Mouse (Mus musculus): ENCODE measurements around the gene Arap2.
"Not testable (repeated sequence)": the region's sequence is repeated elsewhere in the genome, so short reads cannot be mapped to it uniquely, and the experiment has no call there.

The Arap2 gene

DNA sequence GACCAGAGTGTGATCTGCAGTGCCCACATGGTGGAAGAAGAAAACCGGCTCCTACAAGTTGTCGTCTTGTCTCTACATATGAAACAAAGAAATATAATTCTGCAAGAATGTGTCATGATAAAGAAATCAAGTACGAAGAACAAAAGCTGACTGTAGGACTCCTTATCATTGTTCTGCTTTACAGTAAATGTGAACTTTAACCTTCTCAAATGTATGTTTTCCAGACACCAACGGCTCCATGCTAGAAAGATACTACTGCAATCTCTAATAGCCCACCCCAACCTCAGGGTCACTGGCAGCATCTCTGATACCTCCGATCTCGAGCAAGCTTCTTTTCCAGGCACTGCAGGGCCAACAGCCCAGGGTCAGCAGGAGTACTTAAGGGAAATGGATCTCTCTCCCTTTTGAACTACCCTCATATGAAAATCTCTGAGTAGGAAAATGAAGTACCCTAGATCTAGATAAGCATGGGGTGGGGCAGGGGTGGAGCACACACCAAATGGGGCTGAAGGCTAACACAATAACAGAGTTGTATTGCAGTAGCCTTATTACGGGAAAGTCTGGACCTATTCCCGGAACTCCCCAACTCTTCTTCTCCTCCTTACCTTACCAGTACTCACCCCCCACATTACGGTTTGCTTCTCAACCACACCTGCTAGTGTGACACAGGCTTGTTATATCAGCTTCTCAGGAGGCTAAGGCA is 22.6 kb downstream of the Arap2 start:
- in situ Hi-C loops (cut with MboI; ENCODE audit: low sequenced_read_pairs) = no loop called here

DNA sequence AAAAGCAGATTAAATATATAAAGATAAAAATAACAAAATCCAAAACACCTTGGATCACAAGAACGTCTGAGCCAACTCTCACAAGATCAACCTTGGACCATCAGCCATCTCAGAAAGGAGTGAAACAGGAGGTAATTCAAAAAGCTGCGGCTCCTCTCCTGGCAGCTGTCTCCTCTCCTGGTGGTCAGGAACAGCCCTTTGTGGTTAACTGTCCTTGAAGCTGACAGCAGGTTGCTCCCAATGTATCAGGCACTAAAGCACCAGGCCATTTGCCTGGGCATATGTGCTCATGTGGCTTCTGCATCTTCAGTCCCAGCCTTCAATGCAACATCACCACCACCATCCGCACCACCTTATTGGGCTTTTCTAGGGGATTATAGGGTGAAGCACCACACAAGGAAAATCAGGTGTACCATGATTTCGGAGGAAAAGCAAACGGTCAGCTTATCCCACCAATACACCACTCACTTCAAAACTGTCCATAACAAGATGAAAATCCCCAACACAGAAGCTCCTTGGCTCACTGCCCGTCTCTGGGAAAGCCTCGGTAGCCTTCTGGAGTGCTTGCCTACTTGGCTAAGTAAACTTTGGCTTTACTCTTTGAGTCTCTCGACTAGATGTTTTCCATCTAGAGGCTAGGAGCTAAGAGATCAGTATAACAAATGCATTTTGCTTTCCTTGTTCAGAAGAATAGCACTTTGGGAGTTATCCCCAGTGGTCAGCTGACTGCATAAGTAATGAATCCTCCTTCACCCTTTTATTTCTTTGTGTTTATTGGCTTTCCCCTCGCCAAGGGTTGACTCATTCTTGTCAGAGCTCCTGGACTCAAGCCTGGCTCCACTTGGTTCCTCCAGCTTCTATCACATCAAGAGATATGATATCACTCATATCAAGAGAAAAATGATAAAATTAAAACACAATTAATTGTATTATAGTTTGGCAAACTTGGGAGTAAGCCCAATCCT is 26.2 kb downstream of the Arap2 start:
- in situ Hi-C loops (cut with MboI; ENCODE audit: low sequenced_read_pairs) = no loop called here

DNA sequence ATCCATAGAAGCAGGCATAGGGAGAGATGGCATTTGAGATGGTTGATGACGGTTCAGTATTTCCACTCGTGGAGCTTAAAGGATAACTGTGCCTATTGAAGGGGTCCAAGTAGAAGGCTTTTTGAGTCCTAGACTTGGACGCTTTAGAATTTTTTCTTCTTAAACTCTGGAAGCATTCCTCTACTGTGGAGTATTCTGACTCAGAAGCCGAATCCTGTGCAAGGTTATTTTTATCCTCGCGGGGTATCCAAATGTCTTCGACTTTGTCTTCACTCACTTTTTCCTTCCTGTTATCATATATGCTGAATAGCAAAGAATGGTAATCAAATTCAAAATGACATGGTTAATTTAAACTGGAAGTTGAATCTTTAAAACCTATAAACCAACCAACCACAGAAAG is 35.4 kb downstream of the Arap2 start:
- in situ Hi-C loops (cut with MboI; ENCODE audit: low sequenced_read_pairs) = not testable (repeated sequence)

DNA sequence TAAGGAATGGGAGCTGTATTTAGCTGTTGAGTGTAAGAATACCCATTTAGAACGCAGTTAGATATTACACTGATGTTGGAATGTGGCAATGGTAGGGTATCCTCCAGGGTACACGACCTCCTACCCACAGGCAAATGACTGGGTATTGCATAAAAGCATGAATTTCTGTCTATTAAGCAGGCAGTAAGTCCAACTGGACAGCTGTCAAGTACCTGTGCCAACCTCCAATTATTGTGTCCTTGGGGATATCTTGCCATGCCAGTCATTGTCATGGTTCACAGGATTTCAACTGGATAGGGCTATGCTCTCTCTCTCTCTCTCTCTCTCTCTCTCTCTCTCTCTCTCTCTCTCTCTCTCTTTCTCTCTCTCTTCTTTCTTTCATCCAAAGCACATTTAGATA is 40.4 kb downstream of the Arap2 start:
- in situ Hi-C loops (cut with MboI; ENCODE audit: low sequenced_read_pairs) = no loop called here

DNA sequence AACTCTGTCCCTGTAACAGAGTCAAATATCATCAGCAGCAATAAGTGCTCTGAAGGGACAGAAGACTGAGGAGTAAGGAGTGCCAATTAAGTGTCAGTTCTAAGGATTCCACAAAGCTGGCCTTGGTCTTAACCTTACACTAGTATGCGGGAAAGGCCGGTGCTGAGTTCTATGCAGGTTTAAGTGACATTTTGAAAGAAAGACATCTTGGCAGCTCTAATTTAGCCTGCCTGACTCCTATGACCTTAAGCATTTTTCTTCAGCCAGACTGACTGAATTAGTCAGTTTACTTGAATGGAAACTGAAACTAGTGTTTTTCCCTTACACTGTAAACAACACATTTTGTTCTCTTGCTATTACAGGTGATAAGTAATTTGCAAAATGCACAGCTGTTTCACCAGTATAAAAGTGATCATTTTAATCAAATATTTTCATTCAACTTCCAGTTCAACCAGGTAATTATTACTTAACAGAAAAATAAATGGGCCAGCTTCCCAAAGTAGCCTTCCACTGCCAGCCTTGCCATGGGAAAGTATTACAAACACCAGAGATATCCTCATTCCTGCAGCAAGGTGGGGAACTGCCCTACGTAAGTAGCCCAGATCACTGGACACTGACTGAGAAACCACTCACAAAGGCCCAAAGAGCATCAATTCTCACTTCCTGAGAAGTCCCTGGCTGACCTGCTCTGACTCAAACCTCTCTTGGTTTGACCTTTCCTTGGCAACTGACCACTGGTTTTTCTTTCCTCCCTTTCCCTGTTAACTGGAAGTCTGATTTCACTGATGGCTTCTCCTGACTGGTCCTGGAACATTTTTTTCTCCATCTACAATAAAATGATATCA is 42.5 kb downstream of the Arap2 start:
- in situ Hi-C loops (cut with MboI; ENCODE audit: low sequenced_read_pairs) = no loop called here

DNA sequence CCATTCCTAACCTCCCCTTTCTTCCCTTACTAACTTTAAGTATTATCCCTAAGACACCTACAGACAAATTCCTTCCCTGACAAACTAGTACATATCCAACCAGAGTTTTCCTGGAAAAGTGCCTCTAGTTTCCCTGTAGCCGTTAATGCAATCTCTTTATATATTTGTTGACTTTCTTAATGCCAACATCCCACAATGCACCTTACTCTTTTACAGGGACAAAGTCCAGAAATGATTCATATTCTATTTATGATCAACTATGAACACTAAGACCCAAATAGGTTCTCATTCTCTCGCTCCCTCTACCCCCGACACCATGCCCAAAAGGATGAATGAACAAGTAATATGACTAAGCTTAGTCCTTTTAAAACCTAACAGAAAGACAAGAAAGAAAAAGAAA is 49.5 kb downstream of the Arap2 start:
- in situ Hi-C loops (cut with MboI; ENCODE audit: low sequenced_read_pairs) = no loop called here

DNA sequence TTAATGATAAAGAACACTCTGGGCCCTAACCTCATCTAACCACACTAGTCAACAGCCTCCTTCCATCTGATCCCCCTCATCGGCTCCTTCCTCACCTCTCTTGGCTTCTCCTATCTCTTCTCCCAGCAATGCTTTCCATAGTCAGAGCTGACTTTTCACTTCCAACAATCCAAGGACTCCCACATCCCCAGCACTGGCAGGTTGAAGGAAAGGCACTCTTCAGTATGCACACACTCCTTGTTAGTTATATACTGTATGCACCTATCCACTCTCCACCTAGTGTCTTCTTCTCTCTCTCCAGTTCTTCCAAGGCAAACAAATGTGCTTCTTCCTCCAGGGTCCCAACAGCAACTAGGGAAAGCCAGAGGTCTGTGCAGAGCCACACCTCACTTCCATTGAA is 50.0 kb downstream of the Arap2 start:
- in situ Hi-C loops (cut with MboI; ENCODE audit: low sequenced_read_pairs) = no loop called here

DNA sequence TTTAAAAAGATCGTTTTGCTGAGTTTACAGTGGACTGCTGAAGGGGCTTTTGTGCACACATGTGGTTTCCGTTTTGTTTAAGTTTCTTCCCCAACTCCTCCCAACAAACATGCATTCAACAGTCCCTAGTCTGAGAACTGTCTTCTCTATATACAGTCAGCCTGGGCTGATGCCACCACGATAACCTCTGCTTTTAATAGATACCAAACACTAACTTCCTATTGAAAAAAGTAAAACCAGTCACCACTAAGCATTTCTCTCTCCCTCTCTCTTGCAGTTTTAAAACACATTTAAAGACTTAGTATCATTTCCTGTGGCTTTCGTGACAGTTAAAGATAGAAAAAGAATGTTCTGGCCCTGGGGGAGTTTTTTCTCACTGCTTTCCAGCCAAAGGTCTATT is 50.5 kb downstream of the Arap2 start:
- in situ Hi-C loops (cut with MboI; ENCODE audit: low sequenced_read_pairs) = no loop called here

DNA sequence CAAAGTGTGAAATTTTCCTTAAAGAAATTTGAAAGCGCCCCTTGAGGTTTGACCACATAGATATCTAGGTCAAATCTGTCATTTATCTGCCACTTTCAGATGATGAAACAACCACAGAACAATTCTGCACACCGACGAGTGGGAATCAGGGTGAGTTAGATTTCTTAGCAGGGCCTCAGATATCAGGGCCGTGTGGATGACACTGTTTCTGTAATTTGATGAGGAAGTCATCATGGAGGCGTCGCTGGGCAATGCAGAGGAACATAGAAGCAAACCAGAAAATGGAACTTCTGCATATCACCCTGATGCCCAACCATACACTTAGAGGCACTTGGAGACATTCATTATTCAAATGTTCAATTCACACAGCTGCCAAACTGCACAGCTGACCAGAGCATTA is 55.0 kb downstream of the Arap2 start:
- in situ Hi-C loops (cut with MboI; ENCODE audit: low sequenced_read_pairs) = no loop called here

DNA sequence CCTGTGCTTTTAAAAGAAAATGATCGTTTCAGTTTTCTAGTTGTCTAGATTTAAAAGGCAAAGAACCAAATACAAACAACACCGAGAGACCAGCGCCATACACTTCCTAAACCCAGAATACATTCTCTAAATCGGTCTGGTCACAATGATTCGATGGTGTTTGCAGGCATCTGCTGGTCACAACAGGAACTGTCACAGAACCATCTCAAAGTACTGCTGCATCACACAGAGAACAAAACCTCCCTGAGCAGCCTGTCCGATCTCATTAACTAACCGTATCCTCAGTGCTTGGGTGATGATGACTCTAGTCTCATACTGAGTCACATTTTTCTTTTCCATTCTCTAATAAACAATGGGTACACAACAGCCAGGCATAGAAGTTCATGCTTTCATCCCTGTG is 59.1 kb downstream of the Arap2 start:
- in situ Hi-C loops (cut with MboI; ENCODE audit: low sequenced_read_pairs) = no loop called here

DNA sequence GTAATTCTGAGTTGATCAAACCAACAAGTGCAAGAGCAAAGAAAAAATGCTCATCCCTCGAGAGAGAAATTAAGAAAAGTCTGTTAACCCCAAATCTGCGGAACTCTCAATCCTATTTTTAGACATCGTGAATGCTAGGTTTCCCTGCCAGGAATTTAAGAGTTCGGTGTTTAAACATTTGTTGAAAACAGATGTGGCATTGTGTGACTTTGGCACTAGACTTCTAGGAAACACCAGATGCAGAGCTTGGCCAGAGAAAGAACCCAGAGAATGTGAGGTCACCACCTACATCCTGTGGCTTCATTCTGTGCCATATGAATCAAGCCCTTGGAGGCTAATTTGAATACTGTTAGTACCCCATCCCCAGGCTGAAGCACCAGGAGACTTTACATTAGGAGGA is 76.0 kb downstream of the Arap2 start:
- in situ Hi-C loops (cut with MboI; ENCODE audit: low sequenced_read_pairs) = no loop called here

DNA sequence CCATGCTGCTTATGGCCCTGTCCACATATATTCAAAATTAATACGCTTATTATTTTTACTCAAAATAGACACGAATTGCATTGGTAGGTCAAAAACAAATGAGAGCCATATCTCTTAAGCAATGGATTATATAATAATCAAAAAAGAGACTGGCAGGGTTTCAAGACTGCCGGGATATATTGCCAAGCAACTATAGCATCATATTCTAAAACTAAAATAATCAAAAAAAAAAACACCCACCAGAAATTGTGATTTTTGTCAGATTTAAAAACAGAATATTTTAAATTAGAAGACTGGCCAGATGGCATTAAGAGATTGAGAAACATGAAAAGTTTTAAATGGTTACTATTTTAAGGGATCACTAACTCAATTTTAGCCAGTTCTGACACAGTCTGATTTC is 82.2 kb downstream of the Arap2 start:
- in situ Hi-C loops (cut with MboI; ENCODE audit: low sequenced_read_pairs) = no loop called here

DNA sequence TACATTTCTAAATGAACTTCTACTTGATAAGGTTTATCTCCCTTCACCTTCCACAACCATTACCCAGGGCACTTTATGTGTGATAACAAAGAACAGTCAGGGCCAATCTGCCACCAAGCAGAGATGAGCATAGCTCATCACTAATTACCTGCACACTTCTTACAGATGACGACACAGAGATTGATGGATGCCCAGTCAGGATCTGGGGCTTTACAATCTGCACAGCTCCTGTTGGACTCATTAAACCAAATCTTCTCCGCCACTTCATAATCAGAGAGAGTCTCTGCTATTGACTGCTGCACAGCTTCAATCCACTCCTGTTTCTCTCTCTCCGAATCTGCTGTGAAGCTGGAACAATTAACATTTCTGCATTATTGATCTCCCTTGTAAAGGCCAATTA is 82.8 kb downstream of the Arap2 start:
- in situ Hi-C loops (cut with MboI; ENCODE audit: low sequenced_read_pairs) = no loop called here

DNA sequence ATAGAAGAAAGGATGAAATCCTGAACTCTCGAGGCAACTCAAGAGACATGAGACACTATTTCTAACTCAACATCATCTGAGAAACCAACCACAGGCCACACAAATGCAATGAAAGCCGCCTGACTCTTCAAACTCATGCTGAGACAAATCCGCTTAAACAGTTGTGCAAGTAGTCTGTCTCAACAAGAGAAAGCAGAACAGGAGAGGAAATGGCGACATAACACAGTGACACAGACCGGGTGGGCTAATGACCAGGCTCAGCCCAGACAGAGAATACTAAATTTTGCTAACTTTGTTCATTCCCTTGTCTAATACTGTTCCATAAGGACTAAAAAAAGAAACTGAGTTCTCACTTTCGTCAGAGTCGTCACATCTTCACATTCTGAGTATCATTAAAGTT is 88.6 kb downstream of the Arap2 start:
- in situ Hi-C loops (cut with MboI; ENCODE audit: low sequenced_read_pairs) = no loop called here

DNA sequence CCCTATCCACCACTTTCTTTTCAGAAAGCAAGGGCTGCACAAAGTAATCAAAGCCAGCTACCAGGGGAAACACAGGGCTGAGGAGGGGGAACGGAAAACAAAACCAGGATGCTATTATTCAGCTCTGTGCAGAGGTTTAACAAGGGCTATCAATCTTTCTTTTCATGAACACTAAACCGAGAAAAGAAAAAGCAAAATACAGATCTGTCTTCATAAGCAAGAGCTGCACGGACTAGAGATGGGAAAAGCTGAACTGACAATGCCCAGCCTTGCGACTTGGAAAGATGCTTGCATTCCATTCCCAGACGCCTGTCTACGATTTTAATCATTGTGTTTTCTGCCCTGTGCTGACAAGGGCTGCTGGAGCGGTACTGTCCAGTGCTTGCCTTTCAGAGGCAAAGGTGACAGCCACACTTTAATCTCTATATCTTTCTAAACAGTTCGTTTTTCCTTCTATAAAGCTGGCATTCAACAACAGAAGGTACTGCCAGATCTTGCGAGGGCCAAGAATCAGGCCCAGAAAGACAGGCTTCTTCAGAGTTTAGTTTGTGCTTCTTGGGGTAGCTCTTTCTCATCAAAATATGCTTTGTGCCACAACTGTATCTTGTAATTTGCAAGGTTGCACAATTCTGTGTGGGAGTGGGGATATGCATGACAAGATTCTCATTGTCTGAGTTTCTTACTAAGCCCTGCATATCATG is 93.1 kb downstream of the Arap2 start:
- in situ Hi-C loops (cut with MboI; ENCODE audit: low sequenced_read_pairs) = no loop called here

DNA sequence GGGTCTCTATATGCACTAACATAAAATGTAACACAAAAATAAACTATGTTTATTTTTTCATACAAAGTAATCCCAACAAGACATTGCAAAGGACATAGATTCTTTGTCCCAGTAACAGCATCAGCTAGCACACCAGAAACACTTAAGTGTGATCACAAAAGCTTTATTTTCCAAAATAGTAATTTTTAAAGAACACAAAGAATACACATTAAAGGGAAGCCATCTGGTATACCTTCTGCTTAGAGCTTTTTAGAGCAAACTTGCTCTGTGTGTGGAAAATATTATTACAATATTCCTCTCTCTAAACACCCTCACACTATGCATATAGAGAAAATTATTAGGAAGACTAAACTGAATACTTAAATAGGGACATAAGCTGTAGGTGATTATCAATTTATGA is 100.6 kb downstream of the Arap2 start:
- in situ Hi-C loops (cut with MboI; ENCODE audit: low sequenced_read_pairs) = no loop called here

DNA sequence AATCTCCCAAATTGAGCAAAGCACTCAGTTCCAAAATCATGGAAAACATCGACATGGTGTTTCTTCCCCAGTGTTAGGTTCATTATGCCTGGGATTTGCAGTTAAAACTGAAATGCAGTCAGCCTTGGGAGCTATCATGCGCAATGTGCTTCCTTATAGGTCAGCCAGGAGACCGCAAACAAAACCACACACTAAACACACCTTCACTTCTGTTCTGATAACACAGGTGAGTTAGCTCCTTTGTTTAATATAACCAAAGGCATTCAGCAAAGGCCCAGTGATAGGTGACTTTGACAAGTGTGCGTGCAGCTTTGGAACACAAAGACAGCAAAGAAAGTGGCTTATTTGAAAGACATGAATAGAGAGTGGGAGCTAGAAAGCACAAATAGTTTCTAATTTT is 101.1 kb downstream of the Arap2 start:
- in situ Hi-C loops (cut with MboI; ENCODE audit: low sequenced_read_pairs) = no loop called here

DNA sequence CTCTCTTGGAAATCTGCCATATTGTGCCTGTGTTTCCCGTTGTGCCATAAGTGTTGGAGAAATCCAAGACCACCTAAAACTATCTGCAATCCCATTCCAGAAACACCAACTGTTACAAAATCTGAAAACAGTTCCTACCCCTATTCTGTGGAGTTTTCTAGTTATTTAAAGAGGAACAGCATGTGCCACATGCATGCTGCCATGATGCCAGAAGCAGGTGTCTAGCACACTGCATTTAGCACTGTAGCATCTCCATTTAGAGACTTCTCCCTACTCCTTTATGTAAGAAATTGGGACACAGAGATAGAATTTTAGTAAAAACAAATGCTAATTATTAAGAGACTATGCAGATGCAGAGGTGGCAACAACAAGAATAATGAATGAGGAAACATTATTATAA is 102.8 kb downstream of the Arap2 start:
- in situ Hi-C loops (cut with MboI; ENCODE audit: low sequenced_read_pairs) = no loop called here

DNA sequence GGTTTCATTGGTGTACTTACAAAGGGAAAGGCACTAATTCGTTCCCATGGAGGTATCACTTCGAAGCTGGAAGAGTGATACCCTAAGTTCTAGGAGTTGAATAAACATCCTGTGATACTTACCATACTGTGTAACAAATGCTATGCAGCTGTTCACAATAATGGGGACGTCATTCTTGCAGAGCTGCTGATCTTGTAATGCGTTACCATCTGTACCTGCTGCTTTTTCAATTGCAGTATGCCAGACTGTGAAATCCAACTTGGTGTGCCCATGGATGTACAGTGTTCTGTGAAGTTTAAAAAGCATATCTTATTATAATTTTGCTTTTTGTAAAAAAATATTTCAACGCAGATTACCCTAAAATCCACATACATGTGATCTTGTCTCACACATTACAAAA is 112.0 kb downstream of the Arap2 start:
- in situ Hi-C loops (cut with MboI; ENCODE audit: low sequenced_read_pairs) = no loop called here

DNA sequence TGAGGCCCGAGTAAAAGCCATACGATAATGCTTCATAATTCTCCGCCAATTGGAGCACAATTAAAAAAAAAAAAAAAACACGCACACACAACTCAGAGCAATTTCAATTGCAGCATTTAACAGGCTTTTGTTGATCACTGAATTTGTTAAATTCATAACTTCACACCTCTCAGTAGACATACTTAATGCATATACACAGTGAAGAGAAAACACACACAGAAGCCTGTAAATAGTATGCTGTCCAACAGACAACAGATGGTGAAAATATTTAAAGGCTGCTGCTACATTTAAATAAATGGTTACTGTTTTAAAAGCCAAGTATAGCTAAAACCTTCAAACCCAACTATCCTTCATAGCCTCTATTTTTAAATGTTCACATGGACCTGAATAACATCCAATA is 123.6 kb downstream of the Arap2 start:
- in situ Hi-C loops (cut with MboI; ENCODE audit: low sequenced_read_pairs) = no loop called here

DNA sequence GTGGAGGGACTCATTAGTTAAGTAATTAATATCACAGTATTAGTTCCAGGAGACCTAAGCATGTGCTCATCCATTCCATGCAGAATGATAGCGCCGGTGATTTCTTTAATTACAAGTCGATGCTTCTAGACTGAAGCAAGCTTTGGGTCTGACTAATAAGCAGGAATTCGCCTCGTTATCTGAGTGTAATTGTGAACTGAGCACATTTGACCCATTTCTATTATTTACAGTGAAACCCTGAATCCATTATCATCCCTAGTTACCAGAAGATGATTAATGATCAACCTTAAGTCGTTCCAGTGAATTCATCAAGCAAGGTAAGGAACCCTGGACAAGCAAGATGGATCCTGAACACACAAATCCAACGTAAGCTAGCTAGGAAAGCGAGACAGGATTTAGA is 125.5 kb downstream of the Arap2 start:
- in situ Hi-C loops (cut with MboI; ENCODE audit: low sequenced_read_pairs) = no loop called here

All from CH12F3 (cell line).